ENCODE assay signal across 17 mouse cellular contexts in genomic region chr5:8987925-8988324, GRCm38 (mm10). TPM values are rescaled to one million over a fixed set of nuclear protein-coding genes. Genes with fewer than 3 reads are reported as not detected.
DNase-seq lines count a peak whose midpoint lies in the region; ATAC-seq and TF ChIP-seq lines count a peak whose summit lies in the region.
"Had no signal": no experiment of that assay in that cellular context is flagged by ENCODE, and none has a peak within 500 bp of the region (broad histone marks: within the 10 kb centered on the region; RNA-seq: fewer than 3 reads in every experiment).

No protein-coding gene starts in this region.

- peak; percentile 45; the same call in 1 of the 2 replicates for ATAC-seq in megakaryocyte, adult 5-6 weeks (ENCODE audit: poor library complexity, severe bottlenecking)
- ATAC-seq: forebrain, embryonic 13.5 days; forebrain, embryonic 15.5 days; forebrain, postnatal 0 days had no signal

- H3K4me1 ChIP-seq in thymus, adult 2 months (replicated peaks; ENCODE audit: control insufficient read depth, insufficient read depth, low read length): no peaks in the 10 kb centered on the region
- H3K4me1 ChIP-seq: embryonic facial prominence, embryonic 10.5 days; embryonic facial prominence, embryonic 12.5 days; forebrain, embryonic 13.5 days; forebrain, embryonic 15.5 days had no signal

- intact Hi-C loops in gastrocnemius, adult 2 months (cut with DNase I): no loop called here
- intact Hi-C loops in gastrocnemius, postnatal 36 days (cut with DNase I): no loop called here

- H3K4me3 ChIP-seq in gastrocnemius, adult 2 months: no peak overlapping the region
- no peak overlapping the region for H3K4me3 ChIP-seq in thymus, adult 2 months (ENCODE audit: control insufficient read depth, insufficient read depth, low read length)
- H3K4me3 ChIP-seq: embryonic facial prominence, embryonic 10.5 days; embryonic facial prominence, embryonic 12.5 days; forebrain, embryonic 13.5 days; forebrain, embryonic 15.5 days had no signal

- no peak for TF ChIP-seq POLR2A in thymus, adult 2 months (IDR thresholded peaks at IDR 0.05; ENCODE audit: control insufficient read depth, extremely low read depth, insufficient read depth, low read length, poor library complexity)

- peak; percentile 22 for DNase-seq in gastrocnemius, adult 2 months
- no peak for DNase-seq in gastrocnemius, postnatal 36 days
- no peak for DNase-seq in thymus, adult 2 months
- no peak for DNase-seq in thymus, adult 18-20 months
- DNase-seq: adrenal gland, adult 8-10 months; adrenal gland, postnatal 14 days; adrenal gland, postnatal 36 days; cerebellum, adult 11-12 months; cerebellum, adult 2 months; cerebellum, adult 9-10 months; cerebellum, postnatal 25 days; forebrain, postnatal 0 days had no signal

- 92% methylated on average over 5 of the region's 5 CpGs for WGBS in thymus, adult 2 months

- H3K27me3 ChIP-seq in thymus, adult 2 months (ENCODE audit: control insufficient read depth, insufficient read depth, low read length): no peaks in the 10 kb centered on the region
- H3K27me3 ChIP-seq: embryonic facial prominence, embryonic 12.5 days; forebrain, embryonic 13.5 days; forebrain, embryonic 15.5 days had no signal

- TF ChIP-seq CTCF in gastrocnemius, adult 2 months (IDR thresholded peaks at IDR 0.05): no peak
- no peak for TF ChIP-seq CTCF in thymus, adult 2 months (IDR thresholded peaks at IDR 0.05; ENCODE audit: borderline replicate concordance, control insufficient read depth, extremely low read depth, insufficient read depth, low read length, poor library complexity)

- H3K27ac ChIP-seq in gastrocnemius, adult 2 months: no peak overlapping the region
- no peak overlapping the region for H3K27ac ChIP-seq in thymus, adult 2 months (ENCODE audit: control insufficient read depth, insufficient read depth, low read length)
- H3K27ac ChIP-seq: embryonic facial prominence, embryonic 10.5 days; embryonic facial prominence, embryonic 12.5 days; forebrain, embryonic 13.5 days; forebrain, embryonic 15.5 days had no signal

- peaks cover 58% of the 10 kb centered on the region for H3K36me3 ChIP-seq in thymus, adult 2 months (ENCODE audit: control insufficient read depth, insufficient read depth, low read length)

RNA-seq across cellular contexts. Expression of gene Crot, which starts 9.2 kb away (rescaled TPM):
- total RNA-seq in gastrocnemius, adult 2 months (2021): 10 to 100 TPM; 17.1 to 36.0 TPM
- total RNA-seq in gastrocnemius, postnatal 36 days (2021): 10 to 100 TPM; 25.2 to 27.8 TPM
- 35.4 and 37.9 TPM in 2 replicates for total RNA-seq in megakaryocyte, adult 5-6 weeks (2015)
- 48.1 and 50.4 TPM in 2 replicates for total RNA-seq in megakaryocyte, adult 5-6 weeks (2017)
- polyA plus RNA-seq in thymus, adult 2 months (2012; rRNA removed): 12.3 and 14.3 TPM in 2 replicates
